In genomic region chr2:6123046-6123445, GRCm38 (mm10) we compare ENCODE assay signal across 19 mouse cellular contexts. TPM values are rescaled to one million over a fixed set of nuclear protein-coding genes. Genes with fewer than 3 reads are reported as not detected.
DNase-seq lines count a peak whose midpoint lies in the region; ATAC-seq and TF ChIP-seq lines count a peak whose summit lies in the region.
"Had no signal": no experiment of that assay in that cellular context is flagged by ENCODE, and none has a peak within 500 bp of the region (broad histone marks: within the 10 kb centered on the region; RNA-seq: fewer than 3 reads in every experiment).

No protein-coding gene starts in this region.

- no peaks in the 10 kb centered on the region for H3K9me3 ChIP-seq in megakaryocyte, embryonic 14.5 days
- H3K9me3 ChIP-seq in liver, postnatal 0 days (ENCODE audit: low read length), result no peaks in the 10 kb centered on the region
- H3K9me3 ChIP-seq: embryonic facial prominence, embryonic 10.5 days; forebrain, embryonic 13.5 days; heart, embryonic 13.5 days; hindbrain, embryonic 15.5 days had no signal

- H3K9ac ChIP-seq in liver, postnatal 0 days (replicated peaks), result no peak overlapping the region
- H3K9ac ChIP-seq: forebrain, embryonic 13.5 days; forebrain, postnatal 0 days; heart, embryonic 13.5 days; hindbrain, embryonic 15.5 days had no signal

- DNase-seq in adrenal gland, adult 2 months, result peak; percentile 56
- no peak for DNase-seq in adrenal gland, postnatal 4 days (ENCODE audit: low spot score in 2 of 2)
- peak; percentile 63 for DNase-seq in adrenal gland, postnatal 14 days
- peak; percentile 15 for DNase-seq in liver, postnatal 0 days
- no peak for DNase-seq in left cerebral cortex, postnatal 25 days (ENCODE audit: low spot score in 2 of 2)
- DNase-seq in kidney, adult 9 months, result no peak
- DNase-seq: cerebellum, adult 18-20 months; cerebellum, adult 9-11 months; cerebellum, postnatal 36 days; forebrain, postnatal 0 days; gastrocnemius, postnatal 14 days; heart, postnatal 36 days had no signal

- no peaks in the 10 kb centered on the region for H3K27me3 ChIP-seq in megakaryocyte, embryonic 14.5 days (replicated peaks)
- H3K27me3 ChIP-seq in liver, postnatal 0 days (ENCODE audit: insufficient read depth, low read length), result no peaks in the 10 kb centered on the region
- H3K27me3 ChIP-seq: heart, embryonic 13.5 days had no signal

- H3K36me3 ChIP-seq in megakaryocyte, embryonic 14.5 days (replicated peaks; ENCODE audit: low read length), result peaks cover 55% of the 10 kb centered on the region
- no peaks in the 10 kb centered on the region for H3K36me3 ChIP-seq in liver, postnatal 0 days (replicated peaks; ENCODE audit: insufficient read depth, low read length)
- H3K36me3 ChIP-seq: embryonic facial prominence, embryonic 10.5 days; heart, embryonic 13.5 days; hindbrain, embryonic 15.5 days had no signal

- H3K4me2 ChIP-seq in liver, postnatal 0 days (ENCODE audit: low read depth, low read length), result no peak overlapping the region
- H3K4me2 ChIP-seq: forebrain, embryonic 13.5 days; heart, embryonic 13.5 days; hindbrain, embryonic 15.5 days had no signal

- peaks cover 100% of the 10 kb centered on the region for H3K4me1 ChIP-seq in megakaryocyte, embryonic 14.5 days
- H3K4me1 ChIP-seq in liver, postnatal 0 days (ENCODE audit: insufficient read depth), result peaks cover 9% of the 10 kb centered on the region
- H3K4me1 ChIP-seq: forebrain, embryonic 13.5 days; hindbrain, embryonic 15.5 days had no signal

- TF ChIP-seq EP300 in liver, postnatal 0 days (IDR thresholded peaks at IDR 0.05; ENCODE audit: low read depth), result no peak

- H3K27ac ChIP-seq in liver, postnatal 0 days (ENCODE audit: low read depth), result peak overlapping the region; percentile 34
- H3K27ac ChIP-seq: embryonic facial prominence, embryonic 10.5 days; forebrain, embryonic 13.5 days; heart, embryonic 13.5 days; hindbrain, embryonic 15.5 days had no signal

- no peak for TF ChIP-seq CTCF in liver, postnatal 0 days (IDR thresholded peaks at IDR 0.05; ENCODE audit: low read depth)

- ATAC-seq in megakaryocyte, adult 5-6 weeks (ENCODE audit: poor library complexity, severe bottlenecking), result no peak
- ATAC-seq in liver, postnatal 0 days, result peak; percentile 91
- ATAC-seq: forebrain, embryonic 13.5 days; forebrain, postnatal 0 days had no signal

- intact Hi-C loops in left cerebral cortex, postnatal 25 days (cut with DNase I), result no loop called here

- 62% methylated on average over 7 of the region's 7 CpGs for WGBS in liver, postnatal 0 days (ENCODE audit: insufficient replicate concordance)

- peak overlapping the region; percentile 62 for H3K4me3 ChIP-seq in megakaryocyte, embryonic 14.5 days (replicated peaks)
- H3K4me3 ChIP-seq in liver, postnatal 0 days (ENCODE audit: low read depth, low read length), result no peak overlapping the region
- H3K4me3 ChIP-seq: embryonic facial prominence, embryonic 10.5 days; forebrain, embryonic 13.5 days; heart, embryonic 13.5 days; hindbrain, embryonic 15.5 days had no signal

RNA-seq across cellular contexts. Expression of gene Proser2, which starts 7.0 kb away (rescaled TPM):
- 10 to 100 TPM in 1 of 2 experiments, 1 to 10 TPM in 1; 8.7 to 18.7 TPM for total RNA-seq in adrenal gland, adult 2 months (2021)
- polyA plus RNA-seq in adrenal gland, adult 2 months (2012; rRNA removed), result 12.1 and 15.6 TPM in 2 replicates
- 10 to 100 TPM; 11.2 to 11.5 TPM for total RNA-seq in adrenal gland, postnatal 4 days (2021)
- 104 and 151 TPM in 2 replicates for polyA plus RNA-seq in megakaryocyte, embryonic 14.5 days (2012; ENCODE audit: insufficient read depth, low replicate concordance)
- total RNA-seq in megakaryocyte, adult 5-6 weeks (2015), result not detected in 2 replicates
- total RNA-seq in megakaryocyte, adult 5-6 weeks (2017), result 0.15 TPM in 1 of 2 replicates, not detected in the other
- total RNA-seq in adrenal gland, postnatal 14 days (2021), result 11.2 and 11.8 TPM in 2 replicates
- polyA plus RNA-seq in liver, postnatal 0 days (2015; fragmentation: Nextera tagmentation; extraction: Ambion mirVana), result 10.3 and 15.8 TPM in 2 replicates
- total RNA-seq in left cerebral cortex, postnatal 25 days (2021), result 1 to 10 TPM; 3.0 to 3.5 TPM
- total RNA-seq: MEL had no signal

Comparison
In these comparisons a context has a peak if more than half of its experiments do, and no peak if none do; other contexts are left out.
1. DNase-seq: peak in adrenal gland, adult 2 months (single experiment), adrenal gland, postnatal 14 days (single experiment) and liver, postnatal 0 days (single experiment); none in adrenal gland, postnatal 4 days (0 of 2), left cerebral cortex, postnatal 25 days (0 of 2) and kidney, adult 9 months (single experiment).